Mouse (Mus musculus): ENCODE data around the gene Fzd7. TPM values are rescaled to one million over a fixed set of nuclear protein-coding genes. Genes with fewer than 3 reads are reported as not detected.

Gene Fzd7
- polyA plus RNA-seq, 1 experiment from 2014 or later: 10.9 TPM

Other genes with a start within 250 kb of the Fzd7 start
- 21.6 and 22.1 TPM in 2 replicates for gene Als2, start 245.2 kb upstream of the Fzd7 start, polyA plus RNA-seq (2016; fragmentation: Nextera tagmentation; extraction: Ambion mirVana)
- 0.13 and 0.37 TPM in 2 replicates for gene Cdk15, start 225.5 kb upstream of the Fzd7 start, polyA plus RNA-seq (2016; fragmentation: Nextera tagmentation; extraction: Ambion mirVana)
- gene Gm973, start 33.8 kb downstream of the Fzd7 start, polyA plus RNA-seq (2016; fragmentation: Nextera tagmentation; extraction: Ambion mirVana): 1.1 and 1.3 TPM in 2 replicates
- 514 and 515 TPM in 2 replicates for gene Sumo1, start 188.4 kb downstream of the Fzd7 start, polyA plus RNA-seq (2016; fragmentation: Nextera tagmentation; extraction: Ambion mirVana)
- 275 and 277 TPM in 2 replicates for gene Nop58, start 202.5 kb downstream of the Fzd7 start, polyA plus RNA-seq (2016; fragmentation: Nextera tagmentation; extraction: Ambion mirVana)